Mouse (Mus musculus): Measurements from ENCODE around the gene Fblim1. TPM values are rescaled to one million over a fixed set of nuclear protein-coding genes. Genes with fewer than 3 reads are reported as not detected.

Gene Fblim1
- polyA plus RNA-seq, 1 experiment from 2014 or later, result 61.3 TPM

DNA sequence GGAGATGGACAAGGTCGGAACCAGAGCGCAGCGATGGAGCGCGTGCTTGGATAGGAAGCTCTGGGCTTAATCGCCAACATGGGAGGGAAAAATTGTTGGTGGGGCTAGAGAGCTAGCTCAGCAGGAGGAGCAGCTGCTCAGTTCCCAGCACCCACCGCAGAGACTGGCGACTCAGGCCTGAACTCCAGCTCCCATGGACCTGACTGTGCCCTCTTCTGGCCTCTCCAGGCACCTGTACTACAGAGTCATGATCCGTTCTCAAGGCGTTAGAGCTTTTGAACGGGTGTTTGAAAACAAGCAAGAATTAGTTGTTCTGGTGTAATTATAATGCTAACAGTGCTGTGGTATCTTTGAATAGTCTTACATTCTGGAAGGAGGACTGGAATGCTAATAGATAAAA lies 77.0 kb downstream of the Fblim1 start:
- DNase-seq (ENCODE audit: low spot score) (no peak), ATAC-seq (replicated peaks; ENCODE audit: insufficient number of reproducible peaks, low FRiP score, low TSS enrichment, low read depth) (no peak)
- Histone ChIP-seq H3K27me3 (ENCODE audit: control insufficient read depth, insufficient read depth, low read length) (no peaks in the 10 kb centered on the region), H3K4me3 (ENCODE audit: low read depth, low read length) (no peak overlapping the region), H3K9me3 (replicated peaks; ENCODE audit: control insufficient read depth, low read length) (no peaks in the 10 kb centered on the region), H3K36me3 (replicated peaks; ENCODE audit: control insufficient read depth, insufficient read depth, low read depth, low read length) (no peaks in the 10 kb centered on the region; the same call in 1 of the 2 replicates), H3K9ac (replicated peaks; ENCODE audit: low read length) (no peak overlapping the region), H3K4me2 (ENCODE audit: low read depth, low read length) (no peak overlapping the region), H3K4me1 (ENCODE audit: control insufficient read depth, insufficient read depth, low read length) (no peaks in the 10 kb centered on the region), H3K27ac (replicated peaks; ENCODE audit: low read depth, low read length) (no peak overlapping the region)
- 90% methylated on average over 11 of the region's 11 CpGs for WGBS

DNA sequence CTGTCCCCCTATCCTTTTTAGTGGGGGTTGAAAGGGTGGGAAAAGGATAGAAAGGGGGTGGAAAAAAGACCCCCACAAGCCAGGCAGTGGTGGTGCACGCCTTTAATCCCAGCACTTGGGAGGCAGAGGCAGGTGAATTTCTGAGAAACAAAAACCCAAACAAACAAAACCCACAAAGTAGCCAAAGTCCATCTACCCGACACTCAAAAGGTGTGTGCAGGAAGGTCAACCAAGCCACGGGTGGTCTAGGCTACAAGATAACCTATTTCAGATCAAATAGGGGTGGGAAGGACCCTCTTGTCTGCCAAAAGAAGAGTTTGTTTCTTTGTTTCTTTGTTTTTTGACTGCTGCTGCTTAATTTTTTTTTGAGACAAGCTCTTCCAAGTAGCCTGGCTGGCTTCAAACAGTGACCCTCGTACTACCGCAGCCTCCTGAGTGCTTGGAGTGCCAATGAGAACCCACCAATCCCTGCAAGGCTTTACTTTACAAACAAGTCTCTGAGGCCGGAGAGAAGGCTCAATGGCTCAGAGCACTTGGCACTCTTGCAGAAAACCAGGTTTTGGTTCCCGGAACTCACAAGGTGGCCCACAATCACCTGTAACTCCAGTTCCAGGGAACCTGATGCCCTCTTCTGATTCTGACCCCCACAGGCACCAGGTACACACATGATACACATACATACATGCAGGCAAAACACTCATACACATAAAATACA lies 78.8 kb downstream of the Fblim1 start:
- no peak for DNase-seq (ENCODE audit: low spot score)
- no peak overlapping the region for H3K27ac ChIP-seq (replicated peaks; ENCODE audit: low read depth, low read length)
- no peak overlapping the region for H3K4me2 ChIP-seq (ENCODE audit: low read depth, low read length)
- peaks cover under 1% of the 10 kb centered on the region for H3K36me3 ChIP-seq (replicated peaks; ENCODE audit: control insufficient read depth, insufficient read depth, low read depth, low read length)
- 81% methylated on average over 7 of the region's 7 CpGs for WGBS
- no peaks in the 10 kb centered on the region; the same call in 1 of the 2 replicates for H3K4me1 ChIP-seq (ENCODE audit: control insufficient read depth, insufficient read depth, low read length)
- no peak overlapping the region for H3K9ac ChIP-seq (replicated peaks; ENCODE audit: low read length)
- H3K4me3 ChIP-seq (ENCODE audit: low read depth, low read length), result no peak overlapping the region
- ATAC-seq (replicated peaks; ENCODE audit: insufficient number of reproducible peaks, low FRiP score, low TSS enrichment, low read depth), result no peak
- H3K9me3 ChIP-seq (replicated peaks; ENCODE audit: control insufficient read depth, low read length), result no peaks in the 10 kb centered on the region
- H3K27me3 ChIP-seq (ENCODE audit: control insufficient read depth, insufficient read depth, low read length), result no peaks in the 10 kb centered on the region

Other genes starting within 250 kb of the Fblim1 start
- 0.76 and 1.3 TPM in 2 replicates for gene Fam131c, start 237.9 kb downstream of the Fblim1 start, polyA plus RNA-seq (2014; fragmentation: Nextera tagmentation; extraction: Ambion mirVana)
- 0.27 and 0.45 TPM in 2 replicates for gene Clcnka, start 207.4 kb downstream of the Fblim1 start, polyA plus RNA-seq (2014; fragmentation: Nextera tagmentation; extraction: Ambion mirVana)
- not detected in 2 replicates for gene Clcnkb, start 190.1 kb downstream of the Fblim1 start, polyA plus RNA-seq (2014; fragmentation: Nextera tagmentation; extraction: Ambion mirVana)
- gene Hspb7, start 185.3 kb downstream of the Fblim1 start, polyA plus RNA-seq (2014; fragmentation: Nextera tagmentation; extraction: Ambion mirVana), result 0.10 and 0.45 TPM in 2 replicates
- not detected in 2 replicates for gene Srarp, start 170.0 kb downstream of the Fblim1 start, polyA plus RNA-seq (2014; fragmentation: Nextera tagmentation; extraction: Ambion mirVana)
- 35.4 and 43.3 TPM in 2 replicates for gene Zbtb17, start 161.4 kb downstream of the Fblim1 start, polyA plus RNA-seq (2014; fragmentation: Nextera tagmentation; extraction: Ambion mirVana)
- gene Spen, start 67.5 kb downstream of the Fblim1 start, polyA plus RNA-seq (2014; fragmentation: Nextera tagmentation; extraction: Ambion mirVana), result 11.0 and 13.7 TPM in 2 replicates
- 0.17 and 0.42 TPM in 2 replicates for gene Tmem82, start 12.5 kb upstream of the Fblim1 start, polyA plus RNA-seq (2014; fragmentation: Nextera tagmentation; extraction: Ambion mirVana)
- gene Slc25a34, start 17.7 kb upstream of the Fblim1 start, polyA plus RNA-seq (2014; fragmentation: Nextera tagmentation; extraction: Ambion mirVana), result not detected in 2 replicates
- gene Plekhm2, start 58.8 kb upstream of the Fblim1 start, polyA plus RNA-seq (2014; fragmentation: Nextera tagmentation; extraction: Ambion mirVana), result 2.9 and 3.5 TPM in 2 replicates
- 3.2 TPM in 1 of 2 replicates, not detected in the other for gene Rsc1a1, start 79.5 kb upstream of the Fblim1 start, polyA plus RNA-seq (2014; fragmentation: Nextera tagmentation; extraction: Ambion mirVana)
- 17.9 and 19.8 TPM in 2 replicates for gene Ddi2, start 117.3 kb upstream of the Fblim1 start, polyA plus RNA-seq (2014; fragmentation: Nextera tagmentation; extraction: Ambion mirVana)
- gene Agmat, start 140.6 kb upstream of the Fblim1 start, polyA plus RNA-seq (2014; fragmentation: Nextera tagmentation; extraction: Ambion mirVana), result 0.20 TPM in 1 of 2 replicates, not detected in the other
- 4.0 and 4.3 TPM in 2 replicates for gene Dnajc16, start 184.8 kb upstream of the Fblim1 start, polyA plus RNA-seq (2014; fragmentation: Nextera tagmentation; extraction: Ambion mirVana)
- 13.3 and 14.1 TPM in 2 replicates for gene Casp9, start 187.5 kb upstream of the Fblim1 start, polyA plus RNA-seq (2014; fragmentation: Nextera tagmentation; extraction: Ambion mirVana)
- gene Cela2a, start 220.1 kb upstream of the Fblim1 start, polyA plus RNA-seq (2014; fragmentation: Nextera tagmentation; extraction: Ambion mirVana), result not detected in 2 replicates
- not detected in 2 replicates for gene Ctrc, start 240.3 kb upstream of the Fblim1 start, polyA plus RNA-seq (2014; fragmentation: Nextera tagmentation; extraction: Ambion mirVana)

All from embryonic facial prominence, embryonic 11.5 days (tissue).